Mouse (Mus musculus): ENCODE data around the gene 1700013G24Rik. TPM values are rescaled to one million over a fixed set of nuclear protein-coding genes. Genes with fewer than 3 reads are reported as not detected.

1700013G24Rik gene
- polyA plus RNA-seq, 1 experiment from 2014 or later, result not detected

- 58% methylated on average over 9 of the region's 9 CpGs for WGBS (ENCODE audit: insufficient replicate concordance)
- no peak overlapping the region for H3K9ac ChIP-seq (ENCODE audit: low read depth, low read length)
- H3K4me3 ChIP-seq (ENCODE audit: low read depth, low read length), result no peak overlapping the region
- no peaks in the 10 kb centered on the region for H3K9me3 ChIP-seq (replicated peaks; ENCODE audit: control insufficient read depth, low read length)
- H3K4me1 ChIP-seq (ENCODE audit: control insufficient read depth, low read depth, low read length), result peaks cover 6% of the 10 kb centered on the region
- no peaks in the 10 kb centered on the region for H3K36me3 ChIP-seq (ENCODE audit: control insufficient read depth, insufficient read depth)
- no peak; the same call in 1 of the 2 replicates for ATAC-seq (ENCODE audit: low read depth)
- no peak overlapping the region for H3K27ac ChIP-seq (ENCODE audit: low read length)
- H3K4me2 ChIP-seq (ENCODE audit: low read depth, low read length), result no peak overlapping the region
- H3K27me3 ChIP-seq (ENCODE audit: control insufficient read depth, insufficient read depth, low read depth, low read length), result no peaks in the 10 kb centered on the region
Observed at GRCm38 (mm10) chr4:137470701-137471317, 17.7 kb downstream of the 1700013G24Rik start.

- ATAC-seq (ENCODE audit: low read depth), result no peak
- WGBS (ENCODE audit: insufficient replicate concordance), result 63% methylated on average over 8 of the region's 8 CpGs
- H3K4me2 ChIP-seq (ENCODE audit: low read depth, low read length), result no peak overlapping the region
- no peak overlapping the region for H3K4me3 ChIP-seq (ENCODE audit: low read depth, low read length)
- no peaks in the 10 kb centered on the region for H3K36me3 ChIP-seq (ENCODE audit: control insufficient read depth, insufficient read depth)
- H3K4me1 ChIP-seq (ENCODE audit: control insufficient read depth, low read depth, low read length), result peaks cover 12% of the 10 kb centered on the region
- H3K9me3 ChIP-seq (replicated peaks; ENCODE audit: control insufficient read depth, low read length), result no peaks in the 10 kb centered on the region
- H3K27ac ChIP-seq (ENCODE audit: low read length), result no peak overlapping the region
- no peak overlapping the region for H3K9ac ChIP-seq (ENCODE audit: low read depth, low read length)
- H3K27me3 ChIP-seq (ENCODE audit: control insufficient read depth, insufficient read depth, low read depth, low read length), result no peaks in the 10 kb centered on the region
Observed at GRCm38 (mm10) chr4:137471326-137471725, 18.2 kb downstream of the 1700013G24Rik start.

- H3K27ac ChIP-seq (ENCODE audit: low read length), result no peak overlapping the region
- H3K9me3 ChIP-seq (replicated peaks; ENCODE audit: control insufficient read depth, low read length), result no peaks in the 10 kb centered on the region
- no peak for ATAC-seq (ENCODE audit: low read depth)
- no peak overlapping the region for H3K4me2 ChIP-seq (ENCODE audit: low read depth, low read length)
- H3K9ac ChIP-seq (ENCODE audit: low read depth, low read length), result no peak overlapping the region
- WGBS (ENCODE audit: insufficient replicate concordance), result 64% methylated on average over 8 of the region's 8 CpGs
- H3K4me3 ChIP-seq (ENCODE audit: low read depth, low read length), result no peak overlapping the region
- peaks cover 20% of the 10 kb centered on the region for H3K4me1 ChIP-seq (ENCODE audit: control insufficient read depth, low read depth, low read length)
- no peaks in the 10 kb centered on the region for H3K27me3 ChIP-seq (ENCODE audit: control insufficient read depth, insufficient read depth, low read depth, low read length)
- H3K36me3 ChIP-seq (ENCODE audit: control insufficient read depth, insufficient read depth), result no peaks in the 10 kb centered on the region
Observed at GRCm38 (mm10) chr4:137473240-137473639, 20.2 kb downstream of the 1700013G24Rik start.

GRCm38 (mm10) chr4:137473701-137474388 lies 20.8 kb downstream of the 1700013G24Rik start:
- WGBS (ENCODE audit: insufficient replicate concordance), result 60% methylated on average over 18 of the region's 18 CpGs
- no peak overlapping the region for H3K27ac ChIP-seq (ENCODE audit: low read length)
- peaks cover 21% of the 10 kb centered on the region for H3K4me1 ChIP-seq (ENCODE audit: control insufficient read depth, low read depth, low read length)
- no peaks in the 10 kb centered on the region for H3K36me3 ChIP-seq (ENCODE audit: control insufficient read depth, insufficient read depth)
- H3K4me3 ChIP-seq (ENCODE audit: low read depth, low read length), result no peak overlapping the region
- no peak for ATAC-seq (ENCODE audit: low read depth)
- H3K27me3 ChIP-seq (ENCODE audit: control insufficient read depth, insufficient read depth, low read depth, low read length), result no peaks in the 10 kb centered on the region
- no peak overlapping the region for H3K9ac ChIP-seq (ENCODE audit: low read depth, low read length)
- no peaks in the 10 kb centered on the region for H3K9me3 ChIP-seq (replicated peaks; ENCODE audit: control insufficient read depth, low read length)
- no peak overlapping the region for H3K4me2 ChIP-seq (ENCODE audit: low read depth, low read length)

GRCm38 (mm10) chr4:137474694-137475093 lies 21.6 kb downstream of the 1700013G24Rik start:
- no peak overlapping the region for H3K9ac ChIP-seq (ENCODE audit: low read depth, low read length)
- no peak overlapping the region for H3K27ac ChIP-seq (ENCODE audit: low read length)
- H3K9me3 ChIP-seq (replicated peaks; ENCODE audit: control insufficient read depth, low read length), result no peaks in the 10 kb centered on the region
- H3K4me3 ChIP-seq (ENCODE audit: low read depth, low read length), result no peak overlapping the region
- no peaks in the 10 kb centered on the region for H3K36me3 ChIP-seq (ENCODE audit: control insufficient read depth, insufficient read depth)
- WGBS (ENCODE audit: insufficient replicate concordance), result 75% methylated on average over 7 of the region's 7 CpGs
- H3K4me1 ChIP-seq (ENCODE audit: control insufficient read depth, low read depth, low read length), result peaks cover 30% of the 10 kb centered on the region
- H3K4me2 ChIP-seq (ENCODE audit: low read depth, low read length), result no peak overlapping the region
- ATAC-seq (ENCODE audit: low read depth), result no peak
- H3K27me3 ChIP-seq (ENCODE audit: control insufficient read depth, insufficient read depth, low read depth, low read length), result no peaks in the 10 kb centered on the region

- Histone ChIP-seq H3K4me3 (ENCODE audit: low read depth, low read length) (no peak overlapping the region), H3K27ac (ENCODE audit: low read length) (no peak overlapping the region), H3K9me3 (replicated peaks; ENCODE audit: control insufficient read depth, low read length) (no peaks in the 10 kb centered on the region), H3K27me3 (ENCODE audit: control insufficient read depth, insufficient read depth, low read depth, low read length) (no peaks in the 10 kb centered on the region), H3K36me3 (ENCODE audit: control insufficient read depth, insufficient read depth) (no peaks in the 10 kb centered on the region), H3K4me2 (ENCODE audit: low read depth, low read length) (no peak overlapping the region), H3K9ac (ENCODE audit: low read depth, low read length) (no peak overlapping the region), H3K4me1 (ENCODE audit: control insufficient read depth, low read depth, low read length) (peaks cover 32% of the 10 kb centered on the region)
- ATAC-seq (ENCODE audit: low read depth), result no peak
- 61% methylated on average over 13 of the region's 13 CpGs for WGBS (ENCODE audit: insufficient replicate concordance)
Observed at GRCm38 (mm10) chr4:137475271-137476050, 22.4 kb downstream of the 1700013G24Rik start.

- Histone ChIP-seq H3K4me1 (ENCODE audit: control insufficient read depth, low read depth, low read length) (peaks cover 32% of the 10 kb centered on the region), H3K36me3 (ENCODE audit: control insufficient read depth, insufficient read depth) (no peaks in the 10 kb centered on the region), H3K4me2 (ENCODE audit: low read depth, low read length) (no peak overlapping the region), H3K9me3 (replicated peaks; ENCODE audit: control insufficient read depth, low read length) (no peaks in the 10 kb centered on the region), H3K9ac (ENCODE audit: low read depth, low read length) (no peak overlapping the region), H3K4me3 (ENCODE audit: low read depth, low read length) (no peak overlapping the region), H3K27ac (ENCODE audit: low read length) (no peak overlapping the region), H3K27me3 (ENCODE audit: control insufficient read depth, insufficient read depth, low read depth, low read length) (no peaks in the 10 kb centered on the region)
- WGBS (ENCODE audit: insufficient replicate concordance), result 35% methylated on average over 10 of the region's 10 CpGs
- no peak for ATAC-seq (ENCODE audit: low read depth)
Observed at GRCm38 (mm10) chr4:137476065-137476760, 23.1 kb downstream of the 1700013G24Rik start.

GRCm38 (mm10) chr4:137476761-137477237 lies 23.7 kb downstream of the 1700013G24Rik start:
- Histone ChIP-seq H3K9ac (ENCODE audit: low read depth, low read length) (no peak overlapping the region), H3K27ac (ENCODE audit: low read length) (no peak overlapping the region), H3K4me1 (ENCODE audit: control insufficient read depth, low read depth, low read length) (peaks cover 32% of the 10 kb centered on the region), H3K27me3 (ENCODE audit: control insufficient read depth, insufficient read depth, low read depth, low read length) (no peaks in the 10 kb centered on the region), H3K4me2 (ENCODE audit: low read depth, low read length) (no peak overlapping the region), H3K36me3 (ENCODE audit: control insufficient read depth, insufficient read depth) (no peaks in the 10 kb centered on the region), H3K9me3 (replicated peaks; ENCODE audit: control insufficient read depth, low read length) (no peaks in the 10 kb centered on the region), H3K4me3 (ENCODE audit: low read depth, low read length) (no peak overlapping the region)
- no peak for ATAC-seq (ENCODE audit: low read depth)
- WGBS (ENCODE audit: insufficient replicate concordance), result 30% methylated on average over 16 of the region's 17 CpGs

All from liver, embryonic 16.5 days (tissue).